Mouse (Mus musculus) heart, embryonic 16.5 days (tissue): ENCODE data around the gene Atf7ip. TPM values are rescaled to one million over a fixed set of nuclear protein-coding genes. Genes with fewer than 3 reads are reported as not detected.

Experiments used
- ATAC-seq: fragments of 200-750 bp; cut with Nextera tagmentation; replicated peaks from 2 replicates; pipeline ENCODE4 v1.8.0; 2017; ENCODE audit warnings: moderate number of reproducible peaks; ENCODE audit not compliant: insufficient read depth, low FRiP score; ENCODE audit errors: extremely low read depth
- H3K27ac ChIP-seq: fragments of 300-500 bp; sonication (generic); 2 replicates; pipeline ENCODE4 v1.5.1; 2014; ENCODE audit warnings: mild to moderate bottlenecking, low read length, control low read depth, moderate library complexity
- H3K27me3 ChIP-seq: fragments of 300-500 bp; sonication (generic); 2 replicates; pipeline ENCODE4 v1.6.1; 2014; ENCODE audit warnings: low read length, mixed read lengths; ENCODE audit not compliant: control insufficient read depth, insufficient read depth
- H3K36me3 ChIP-seq: fragments of 300-500 bp; sonication (generic); 2 replicates; pipeline ENCODE4 v1.6.1; 2014; ENCODE audit not compliant: control insufficient read depth, insufficient read depth
- H3K4me1 ChIP-seq: fragments of 300-500 bp; sonication (generic); 2 replicates; pipeline ENCODE4 v1.6.1; 2014; ENCODE audit warnings: low read length, mixed read lengths; ENCODE audit not compliant: control insufficient read depth, insufficient read depth
- H3K4me2 ChIP-seq: fragments of 300-500 bp; sonication (generic); 2 replicates; pipeline ENCODE4 v1.6.1; 2014; ENCODE audit warnings: low read depth, mild to moderate bottlenecking, control low read depth, low read length
- H3K4me3 ChIP-seq: fragments of 300-500 bp; sonication (generic); 2 replicates; pipeline ENCODE4 v1.5.1; 2014; ENCODE audit warnings: mild to moderate bottlenecking, control low read depth, low read length
- H3K9ac ChIP-seq: fragments of 300-500 bp; sonication (generic); 2 replicates; pipeline ENCODE4 v1.6.1; 2014; ENCODE audit warnings: low read length, control low read depth
- H3K9me3 ChIP-seq: fragments of 300-500 bp; sonication (generic); replicated peaks from 2 replicates; pipeline ENCODE4 v1.6.1; 2016; ENCODE audit warnings: low read length; ENCODE audit not compliant: control insufficient read depth
- WGBS: fragments of 180-500 bp; shearing (Covaris S2); extraction: QIAGEN DNeasy Blood & Tissue Kit; methylation state at CpG from one replicate; pipeline ENCODE4 v1.1.7; 2014; 5-methylcytosine and 5-hydroxymethylcytosine counted together
- polyA plus RNA-seq: library from polyadenylated mRNA; unstranded; fragments of >200 nt; fragmentation: Nextera tagmentation; extraction: Ambion mirVana; gene quantifications from 2 replicates; pipeline ENCODE4 v1.2.1, GENCODE M21; 2015

Gene Atf7ip
- polyA plus RNA-seq, 1 experiment from 2014 or later: 31.4 TPM

DNA sequence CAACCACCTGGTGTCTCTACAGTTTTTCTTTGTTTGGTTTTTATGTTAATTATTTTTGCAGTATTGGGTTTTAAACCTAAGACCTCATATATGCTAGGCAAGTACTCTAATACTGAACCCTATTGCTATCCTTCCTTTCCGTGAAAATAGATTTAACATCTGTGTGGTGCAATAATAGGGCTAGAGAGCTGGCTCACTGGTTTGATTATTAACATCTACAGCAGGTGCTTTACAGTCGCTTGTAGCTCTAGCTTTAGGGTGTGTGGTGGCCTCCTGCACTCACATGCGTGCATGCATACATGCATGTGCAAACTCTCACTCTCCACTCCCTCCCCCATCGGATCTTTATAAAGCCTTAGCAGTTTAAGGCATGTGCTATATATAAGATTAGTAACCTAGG, 19.6 kb downstream of the Atf7ip start:
- 93% methylated on average over 4 of the region's 4 CpGs for WGBS
- ATAC-seq: no peak
- Histone ChIP-seq H3K9ac (no peak overlapping the region), H3K4me3 (no peak overlapping the region), H3K27ac (no peak overlapping the region), H3K36me3 (peaks cover 15% of the 10 kb centered on the region; the same call in 1 of the 2 replicates), H3K4me1 (peaks cover 21% of the 10 kb centered on the region), H3K27me3 (no peaks in the 10 kb centered on the region), H3K9me3 (peaks cover 3% of the 10 kb centered on the region), H3K4me2 (no peak overlapping the region)

- no peaks in the 10 kb centered on the region for H3K27me3 ChIP-seq
- WGBS: 34% methylated on average over 2 of the region's 2 CpGs
- peaks cover 3% of the 10 kb centered on the region for H3K9me3 ChIP-seq
- ATAC-seq: no peak
- H3K4me1 ChIP-seq: peaks cover 31% of the 10 kb centered on the region
- H3K36me3 ChIP-seq: peaks cover 15% of the 10 kb centered on the region; the same call in 1 of the 2 replicates
- H3K9ac ChIP-seq: no peak overlapping the region
- H3K4me2 ChIP-seq: no peak overlapping the region
- H3K27ac ChIP-seq: peak overlapping the region; percentile 47
- H3K4me3 ChIP-seq: no peak overlapping the region
Measured at GRCm38 (mm10) chr6:136529156-136529555, 23.2 kb downstream of the Atf7ip start.

DNA sequence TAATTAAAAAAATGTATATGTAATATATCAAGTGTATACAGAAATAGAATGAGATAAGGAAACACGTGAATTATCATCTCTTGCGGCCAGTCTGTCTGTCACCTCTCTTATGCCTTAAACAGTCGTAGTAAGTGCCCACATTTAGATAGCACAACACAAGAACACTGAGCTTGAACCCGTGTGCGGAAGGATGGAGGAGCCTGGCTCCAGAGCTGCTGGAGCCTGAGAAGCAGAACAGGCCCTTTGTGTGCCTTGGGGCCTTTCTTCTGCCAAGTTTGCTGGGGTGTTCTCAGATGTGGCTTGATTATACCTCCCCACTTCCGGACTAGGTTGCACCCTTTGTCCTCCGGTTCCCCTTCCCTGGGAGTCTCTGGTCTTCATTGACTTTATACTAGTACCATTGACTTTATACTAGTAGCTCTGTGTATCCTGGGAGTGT, 25.8 kb downstream of the Atf7ip start:
- WGBS: 17% methylated on average over 7 of the region's 7 CpGs

GRCm38 (mm10) chr6:136532535-136533291, 26.7 kb downstream of the Atf7ip start:
- Histone ChIP-seq H3K9me3 (no peaks in the 10 kb centered on the region), H3K27me3 (no peaks in the 10 kb centered on the region), H3K27ac (peak overlapping the region; percentile 80), H3K4me1 (peaks cover 36% of the 10 kb centered on the region), H3K4me2 (peak overlapping the region; percentile 56), H3K4me3 (peak overlapping the region; percentile 23), H3K9ac (peak overlapping the region; percentile 42; the same call in 1 of the 2 replicates), H3K36me3 (peaks cover 5% of the 10 kb centered on the region)
- WGBS: 17% methylated on average over 7 of the region's 7 CpGs
- ATAC-seq: peak; percentile 83

More for the DNA sequence above, 25.8 kb downstream of the Atf7ip start:
- Histone ChIP-seq H3K9ac (peak overlapping the region; percentile 51; the same call in 1 of the 2 replicates), H3K4me2 (peak overlapping the region; percentile 35), H3K9me3 (no peaks in the 10 kb centered on the region; the same call in 1 of the 2 replicates), H3K36me3 (no peaks in the 10 kb centered on the region), H3K4me3 (no peak overlapping the region), H3K27ac (peak overlapping the region; percentile 86), H3K4me1 (peaks cover 36% of the 10 kb centered on the region), H3K27me3 (no peaks in the 10 kb centered on the region)
- peak; percentile 46 for ATAC-seq

DNA sequence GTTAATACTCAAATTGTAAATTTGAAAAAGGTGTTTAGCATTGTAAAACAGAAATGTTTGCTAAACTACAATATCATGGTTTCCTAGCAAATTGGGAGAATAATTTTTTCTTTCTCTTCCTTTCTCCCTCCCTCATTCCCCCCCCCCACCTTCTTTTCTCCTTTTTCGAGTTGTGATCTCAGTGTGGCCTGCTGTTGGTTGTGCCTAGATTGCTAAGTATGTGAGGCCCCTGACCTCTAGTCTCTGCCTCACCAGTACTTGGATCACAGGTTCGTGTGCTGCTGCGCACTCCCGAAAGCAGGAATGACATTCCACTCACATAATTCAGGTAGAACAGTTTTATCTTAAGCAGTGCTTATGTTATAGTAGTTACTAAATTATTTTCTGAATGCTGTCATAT, 27.8 kb downstream of the Atf7ip start:
- peak overlapping the region; percentile 55 for H3K27ac ChIP-seq
- H3K9ac ChIP-seq: no peak overlapping the region
- H3K4me2 ChIP-seq: peak overlapping the region; percentile 38; the same call in 1 of the 2 replicates
- H3K4me1 ChIP-seq: peaks cover 32% of the 10 kb centered on the region
- WGBS: 53% methylated on average over 4 of the region's 4 CpGs
- no peak for ATAC-seq
- H3K36me3 ChIP-seq: peaks cover 8% of the 10 kb centered on the region
- no peaks in the 10 kb centered on the region for H3K27me3 ChIP-seq
- H3K9me3 ChIP-seq: no peaks in the 10 kb centered on the region
- H3K4me3 ChIP-seq: peak overlapping the region; percentile 19; the same call in 1 of the 2 replicates

DNA sequence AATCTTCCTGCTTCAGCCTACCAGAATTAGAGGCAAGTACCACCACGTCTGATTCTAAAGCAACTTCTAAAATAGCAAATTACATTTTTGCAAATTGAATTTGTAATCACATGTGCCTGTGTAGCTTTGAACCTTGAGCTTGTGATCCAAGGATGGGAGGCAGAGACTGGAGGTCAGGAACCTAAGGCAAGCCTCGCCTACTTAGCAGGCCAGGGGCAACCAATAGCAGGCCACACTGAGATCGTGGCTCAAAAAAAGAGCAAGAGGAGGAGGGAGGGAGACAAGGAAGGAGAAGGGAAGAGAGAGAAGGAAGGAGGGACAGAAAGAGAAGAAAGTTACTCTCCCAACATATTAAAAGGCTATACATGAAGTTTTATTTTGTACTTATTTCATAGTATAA, 28.5 kb downstream of the Atf7ip start:
- Histone ChIP-seq H3K4me3 (no peak overlapping the region), H3K27me3 (no peaks in the 10 kb centered on the region), H3K9me3 (no peaks in the 10 kb centered on the region), H3K4me1 (peaks cover 29% of the 10 kb centered on the region), H3K36me3 (peaks cover 13% of the 10 kb centered on the region), H3K27ac (peak overlapping the region; percentile 50), H3K9ac (no peak overlapping the region), H3K4me2 (no peak overlapping the region)
- WGBS: 37% methylated on average over 3 of the region's 3 CpGs
- ATAC-seq: no peak

GRCm38 (mm10) chr6:136535176-136535575, 29.2 kb downstream of the Atf7ip start:
- no peaks in the 10 kb centered on the region for H3K27me3 ChIP-seq
- peaks cover 21% of the 10 kb centered on the region for H3K36me3 ChIP-seq
- no peak for ATAC-seq
- 0 out of 2 replicates have a peak overlapping the region, but pooled peaks have one; percentile 10 for H3K4me3 ChIP-seq
- 34% methylated on average over 5 of the region's 5 CpGs for WGBS
- peak overlapping the region; percentile 47 for H3K4me2 ChIP-seq
- H3K9me3 ChIP-seq: 0 out of 2 replicates have a peak, but pooled peaks cover 2% of the 10 kb centered on the region
- H3K9ac ChIP-seq: peak overlapping the region; percentile 49; the same call in 1 of the 2 replicates
- peak overlapping the region; percentile 59 for H3K27ac ChIP-seq
- peaks cover 28% of the 10 kb centered on the region for H3K4me1 ChIP-seq

GRCm38 (mm10) chr6:136536121-136536520, 30.2 kb downstream of the Atf7ip start:
- Histone ChIP-seq H3K9me3 (0 out of 2 replicates have a peak, but pooled peaks cover 2% of the 10 kb centered on the region), H3K4me2 (peak overlapping the region; percentile 49; the same call in 1 of the 2 replicates), H3K27me3 (no peaks in the 10 kb centered on the region), H3K9ac (peak overlapping the region; percentile 49), H3K36me3 (peaks cover 24% of the 10 kb centered on the region), H3K4me1 (peaks cover 25% of the 10 kb centered on the region), H3K27ac (peak overlapping the region; percentile 61), H3K4me3 (no peak overlapping the region; the same call in 1 of the 2 replicates)
- no peak for ATAC-seq
- 40% methylated on average over 5 of the region's 5 CpGs for WGBS

DNA sequence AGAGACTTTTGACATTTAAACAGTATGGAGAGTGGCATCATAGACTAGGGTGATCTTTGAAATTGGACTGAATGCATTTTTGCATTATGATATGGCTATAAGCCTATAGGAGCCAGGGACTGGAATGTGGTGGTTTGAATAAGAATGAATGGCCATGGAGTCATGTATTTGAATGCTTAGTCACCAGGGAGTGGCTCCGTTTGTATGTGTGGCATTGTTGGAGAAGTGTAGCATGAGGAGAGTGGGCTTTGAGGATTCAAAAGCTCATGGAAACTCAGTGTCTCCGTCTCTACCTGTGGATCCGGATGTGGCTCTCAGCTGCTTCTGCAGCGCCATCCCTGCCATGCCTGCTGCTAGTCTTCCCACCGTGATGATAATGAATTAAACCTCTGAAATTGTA, 35.4 kb downstream of the Atf7ip start:
- ATAC-seq: no peak
- no peak overlapping the region for H3K9ac ChIP-seq

More for the DNA sequence above, 35.4 kb downstream of the Atf7ip start:
- Histone ChIP-seq H3K9me3 (0 out of 2 replicates have a peak, but pooled peaks cover 2% of the 10 kb centered on the region), H3K4me3 (no peak overlapping the region), H3K27me3 (no peaks in the 10 kb centered on the region), H3K4me1 (peaks cover 30% of the 10 kb centered on the region), H3K27ac (peak overlapping the region; percentile 63), H3K36me3 (peaks cover 24% of the 10 kb centered on the region), H3K4me2 (no peak overlapping the region)
- WGBS: 73% methylated on average over 5 of the region's 5 CpGs
